Mouse (Mus musculus): Measurements from ENCODE around the gene Umps.

Umps gene

DNA sequence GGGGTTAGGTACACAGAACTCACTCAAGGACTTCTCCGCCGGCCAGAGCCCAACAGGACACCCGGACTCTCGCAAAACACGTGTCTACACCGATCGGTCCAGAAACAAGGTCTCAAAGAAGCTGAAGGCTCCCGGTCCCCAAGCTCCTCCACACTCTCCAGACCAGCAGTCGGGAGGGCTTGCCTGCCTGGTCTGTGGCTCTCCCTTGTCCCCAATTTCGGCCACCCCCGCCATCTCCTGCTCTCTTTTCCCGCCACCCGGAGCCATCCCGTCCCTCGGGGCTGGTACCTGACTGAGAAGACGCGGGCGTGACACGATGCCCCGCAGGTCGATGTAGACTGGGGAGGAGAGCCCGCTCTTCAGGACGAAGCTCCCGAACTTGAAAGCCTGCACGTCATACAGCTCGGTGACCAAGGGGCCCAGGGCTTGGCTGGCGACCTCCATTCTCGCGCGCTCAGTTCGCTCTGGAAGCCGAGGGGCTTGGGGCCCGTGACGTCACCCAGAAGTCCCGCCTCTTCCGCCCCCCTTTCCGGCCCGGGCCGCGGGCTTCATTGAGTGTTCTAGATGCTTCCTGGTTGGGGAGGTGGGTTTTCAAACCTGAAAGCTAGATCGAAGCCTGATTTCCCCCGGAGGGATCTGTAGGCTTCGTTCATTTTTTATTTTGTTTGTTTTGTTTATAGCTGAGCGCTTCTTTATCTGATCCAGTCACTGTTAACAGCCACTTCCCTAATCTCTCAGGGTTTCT is at the start of gene Umps:
Gene Umps, minus strand, starts transcription at position 501 of the 745 bp plus-strand sequence.
- DNase-seq (ENCODE audit: low spot score): peak; percentile 88

DNA sequence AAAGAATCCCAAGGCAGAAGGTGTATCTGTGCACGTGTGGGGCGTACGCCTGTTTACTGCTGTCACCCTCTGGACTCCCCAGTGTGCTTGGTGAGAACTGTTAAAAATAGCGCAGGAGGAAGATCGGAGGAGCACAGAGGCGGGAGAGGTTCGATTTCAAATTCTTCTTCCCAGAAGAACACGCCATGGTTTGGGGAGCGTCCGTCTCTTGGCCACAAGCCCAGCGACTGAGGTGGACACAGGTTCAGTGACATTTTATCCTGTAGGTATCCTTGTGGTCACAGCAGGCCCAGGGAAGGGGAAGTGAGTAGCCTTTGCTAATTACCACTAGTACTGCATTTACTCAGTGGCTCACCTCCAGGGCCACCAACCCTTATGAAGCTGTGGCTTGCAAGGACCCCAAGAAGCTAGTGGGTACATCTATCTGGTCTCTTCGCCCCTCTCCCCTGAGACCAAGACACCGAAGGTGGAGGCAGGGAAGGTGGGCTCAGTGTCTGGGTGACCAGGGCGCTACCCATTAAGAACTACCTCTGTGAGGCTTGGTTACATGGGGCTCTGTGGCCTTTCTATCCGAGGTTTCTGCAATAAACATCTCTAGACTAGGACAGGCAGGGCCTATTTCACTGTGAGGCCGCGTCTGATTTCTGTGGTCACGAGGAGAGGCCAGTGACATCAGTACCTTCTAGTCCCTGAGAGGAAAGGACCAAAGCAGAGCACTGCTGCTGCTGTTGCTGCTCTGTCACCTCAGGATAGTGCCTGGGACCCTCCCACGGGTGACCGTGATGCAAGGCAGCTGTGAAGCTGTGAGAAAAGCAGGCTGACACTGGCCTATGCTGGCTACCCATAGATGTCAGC is 45.4 kb upstream of the Umps start:
- no peak for DNase-seq (ENCODE audit: low spot score)

DNA sequence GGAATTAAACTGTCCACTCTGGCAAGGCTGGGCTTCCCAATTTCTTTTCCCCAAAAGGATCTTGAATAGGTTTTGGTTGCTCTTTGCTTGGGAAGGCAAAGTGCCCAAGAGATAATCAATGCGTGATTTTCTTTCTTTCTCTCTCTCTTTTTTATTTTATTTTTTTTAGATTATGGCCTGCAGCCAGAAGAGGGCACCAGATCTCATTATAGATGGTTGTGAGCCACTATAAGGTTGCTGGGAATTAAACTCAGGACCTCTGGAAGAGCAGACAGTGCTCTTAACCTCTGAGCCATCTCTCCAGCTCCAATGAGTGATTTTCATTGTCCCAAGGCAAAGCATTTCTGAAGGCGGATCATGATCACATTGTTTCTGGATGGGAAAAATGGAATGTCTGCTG is 42.7 kb upstream of the Umps start:
- DNase-seq (ENCODE audit: low spot score): no peak

DNA sequence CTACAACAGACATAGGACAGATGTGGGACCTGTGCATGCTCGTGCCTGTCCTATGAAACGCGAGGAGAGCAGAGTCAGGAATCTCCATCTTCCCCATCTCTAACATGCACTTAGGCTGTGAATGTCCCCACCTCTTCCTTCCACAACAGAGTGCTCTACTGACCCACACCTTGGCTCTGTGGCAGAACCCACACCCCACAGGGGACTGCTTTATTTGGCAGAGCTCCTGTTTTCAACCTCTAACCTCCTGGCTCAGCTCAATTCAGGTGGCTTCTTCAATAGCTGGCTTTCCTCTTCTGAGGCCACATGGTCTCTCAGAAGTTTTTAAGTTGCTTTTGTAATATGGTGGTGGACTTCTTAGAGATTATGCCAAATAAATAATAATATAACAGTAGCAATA is 39.1 kb upstream of the Umps start:
- DNase-seq (ENCODE audit: low spot score): no peak

DNA sequence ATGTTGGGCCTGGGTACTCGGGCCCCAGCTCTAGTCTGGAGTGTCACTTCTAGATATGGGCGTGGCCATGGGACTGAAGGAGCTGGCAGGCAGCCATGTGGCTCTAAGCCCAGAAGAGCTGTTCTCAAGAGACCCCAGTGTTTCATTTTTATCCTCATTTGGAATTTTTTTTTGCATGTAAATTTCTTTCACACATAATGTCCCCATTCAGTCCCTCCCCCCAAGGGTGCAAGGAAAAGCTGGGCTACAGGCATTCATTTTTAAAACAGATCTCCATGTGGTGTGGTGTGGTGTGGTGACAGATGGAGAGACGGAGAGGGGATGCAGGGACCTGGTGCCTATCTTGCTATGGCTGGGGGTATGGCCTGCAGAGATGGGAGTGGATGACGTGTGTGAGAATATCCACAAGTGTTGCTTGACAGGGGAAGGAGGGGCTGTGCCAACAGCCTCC is 37.3 kb upstream of the Umps start:
- no peak for DNase-seq (ENCODE audit: low spot score)

- no peak for DNase-seq (ENCODE audit: low spot score)
Observed at GRCm38 (mm10) chr16:34003566-34004127, 36.8 kb upstream of the Umps start.

- DNase-seq (ENCODE audit: low spot score): no peak
Observed at GRCm38 (mm10) chr16:34000715-34001114, 33.9 kb upstream of the Umps start.

DNA sequence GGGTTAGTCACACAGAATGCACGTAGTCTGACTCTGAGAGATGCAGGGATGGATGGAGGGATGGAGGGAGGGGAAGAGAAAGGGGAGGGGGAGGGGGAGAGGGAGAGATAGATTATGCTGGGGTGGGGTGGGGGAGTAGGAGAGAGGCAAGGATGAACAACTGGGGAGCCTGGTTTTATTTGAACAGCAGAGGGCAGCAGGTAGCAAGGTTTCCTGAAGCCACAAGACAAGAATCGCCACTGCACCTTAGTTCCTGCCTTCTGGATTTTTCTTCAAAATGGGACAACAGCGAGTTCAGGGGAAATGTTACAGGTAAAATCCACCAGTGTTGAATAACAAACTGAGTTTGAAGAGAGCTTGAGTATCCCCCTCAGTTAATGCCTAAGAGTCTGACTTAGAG is 32.5 kb upstream of the Umps start:
- peak; percentile 71 for DNase-seq (ENCODE audit: low spot score)

GRCm38 (mm10) chr16:33998011-33998410 is 31.2 kb upstream of the Umps start:
- DNase-seq (ENCODE audit: low spot score): no peak

GRCm38 (mm10) chr16:33996030-33996429 is 29.2 kb upstream of the Umps start:
- peak; percentile 91 for DNase-seq (ENCODE audit: low spot score)

- DNase-seq (ENCODE audit: low spot score): no peak
Observed at GRCm38 (mm10) chr16:33995496-33995895, 28.7 kb upstream of the Umps start.

DNA sequence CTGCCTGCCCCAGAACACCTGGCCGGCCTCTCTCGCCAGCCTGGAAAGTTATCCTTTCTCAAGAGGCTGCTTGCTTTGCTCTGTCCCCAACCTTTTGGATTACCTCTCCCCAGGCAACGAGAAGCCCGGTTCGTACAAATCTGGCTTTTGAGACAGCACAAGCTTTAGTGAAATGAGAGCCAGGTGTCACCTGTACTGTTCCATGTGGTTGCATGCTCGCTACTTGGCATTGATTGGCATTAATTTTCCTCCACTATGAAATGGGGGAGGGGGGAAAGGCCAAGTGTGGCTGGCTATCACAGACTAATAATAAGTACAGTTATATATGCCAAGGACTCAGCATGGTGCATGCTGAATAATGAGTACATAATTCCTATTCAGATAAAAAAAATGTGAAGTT is 27.5 kb upstream of the Umps start:
- DNase-seq (ENCODE audit: low spot score): no peak

GRCm38 (mm10) chr16:33990712-33991111 is 23.9 kb upstream of the Umps start:
- DNase-seq (ENCODE audit: low spot score): no peak

DNA sequence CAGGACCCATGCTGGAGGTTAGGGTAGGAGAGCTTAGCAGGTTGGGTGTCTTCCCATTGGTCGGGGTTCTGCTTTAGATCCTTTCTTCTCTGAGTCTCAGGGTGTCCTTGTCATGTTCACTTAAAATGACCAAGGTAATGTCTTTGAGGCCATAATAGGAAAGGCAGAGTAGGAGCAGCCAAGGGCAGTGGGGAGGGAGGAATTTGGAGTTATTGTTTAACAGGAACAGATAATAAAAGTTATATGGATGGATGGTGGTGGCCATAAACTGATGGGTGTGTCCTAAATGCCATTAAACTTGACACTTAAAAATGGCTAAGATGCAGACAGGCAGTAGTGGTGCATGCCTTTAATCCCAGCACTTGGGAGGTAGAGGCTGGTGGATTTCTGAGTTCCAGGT is 22.3 kb upstream of the Umps start:
- no peak for DNase-seq (ENCODE audit: low spot score)

DNA sequence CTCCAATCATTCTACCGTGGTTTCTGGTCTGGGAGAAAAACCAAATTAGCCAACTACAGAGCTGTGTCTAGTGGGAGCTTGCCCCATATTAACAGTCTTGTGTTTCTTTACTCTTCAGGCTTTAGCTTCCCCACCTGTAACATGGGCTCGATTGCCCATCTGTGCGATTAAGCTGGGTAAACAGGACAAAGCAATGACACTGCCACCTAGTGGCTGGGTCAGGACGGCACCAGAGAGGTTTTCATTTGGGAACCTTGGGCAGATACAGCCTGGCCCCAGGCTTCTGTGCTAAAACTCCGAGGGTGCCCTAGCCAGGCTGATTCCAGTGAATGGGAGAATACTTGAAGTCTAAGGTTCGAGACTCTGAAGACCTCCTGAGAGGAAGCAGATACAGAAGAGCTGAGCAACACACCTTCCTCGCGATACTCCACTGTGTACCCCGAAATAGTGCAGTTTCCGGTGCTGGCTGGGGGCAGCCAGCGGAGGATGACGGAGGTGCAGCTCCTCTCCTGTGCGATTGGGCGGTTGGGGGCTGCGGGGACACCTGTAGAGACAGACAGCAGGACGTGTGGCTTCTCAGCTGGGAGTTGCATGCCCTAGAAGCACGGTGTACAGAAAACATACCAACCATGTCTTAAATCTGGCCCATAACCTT is 21.6 kb upstream of the Umps start:
- peak; percentile 74 for DNase-seq (ENCODE audit: low spot score)

- DNase-seq (ENCODE audit: low spot score): no peak
Observed at GRCm38 (mm10) chr16:33986993-33987392, 20.2 kb upstream of the Umps start.

GRCm38 (mm10) chr16:33985372-33985771 is 18.5 kb upstream of the Umps start:
- no peak for DNase-seq (ENCODE audit: low spot score)

DNA sequence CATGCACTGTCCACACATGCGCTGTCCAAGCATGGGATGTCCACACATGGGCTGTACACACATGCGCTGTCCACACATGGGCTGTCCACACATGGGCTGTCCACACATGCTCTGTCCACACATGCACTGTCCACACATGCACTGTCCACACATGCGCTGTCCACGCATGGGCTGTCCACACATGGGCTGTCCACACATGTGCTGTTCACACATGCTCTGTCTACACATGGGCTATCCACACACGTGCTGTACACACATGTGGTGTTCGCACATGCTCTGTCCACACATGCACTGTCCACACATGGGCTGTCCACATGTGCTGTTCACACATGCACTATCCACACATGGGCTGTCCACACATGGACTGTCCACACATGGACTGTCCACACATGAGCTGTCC is 16.9 kb upstream of the Umps start:
- no peak for DNase-seq (ENCODE audit: low spot score)

DNA sequence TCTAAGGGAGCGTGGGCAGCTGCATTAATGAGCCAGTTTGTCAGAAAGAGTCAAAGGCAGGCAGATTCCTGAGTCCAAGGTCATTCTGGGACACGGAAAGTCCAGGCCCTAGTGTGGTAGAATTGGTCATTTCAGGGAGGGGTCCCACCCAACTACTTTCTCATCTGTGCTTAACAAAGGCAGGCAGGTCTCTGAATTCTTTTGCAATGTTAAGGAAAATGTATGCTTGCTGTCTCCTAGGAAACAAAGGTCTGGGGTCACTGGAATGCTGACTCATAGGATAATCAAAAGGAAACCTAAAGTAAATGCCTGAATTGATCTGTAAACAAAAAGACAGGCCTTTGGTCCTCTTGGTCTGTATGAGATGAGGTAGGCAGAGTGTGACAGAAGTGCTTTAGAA is 13.0 kb upstream of the Umps start:
- peak; percentile 46 for DNase-seq (ENCODE audit: low spot score)

GRCm38 (mm10) chr16:33967283-33967640 is 424 bp upstream of the Umps start:
- DNase-seq (ENCODE audit: low spot score): no peak

GRCm38 (mm10) chr16:33965878-33966537 is 830 bp downstream of the Umps start:
- DNase-seq (ENCODE audit: low spot score): no peak

DNA sequence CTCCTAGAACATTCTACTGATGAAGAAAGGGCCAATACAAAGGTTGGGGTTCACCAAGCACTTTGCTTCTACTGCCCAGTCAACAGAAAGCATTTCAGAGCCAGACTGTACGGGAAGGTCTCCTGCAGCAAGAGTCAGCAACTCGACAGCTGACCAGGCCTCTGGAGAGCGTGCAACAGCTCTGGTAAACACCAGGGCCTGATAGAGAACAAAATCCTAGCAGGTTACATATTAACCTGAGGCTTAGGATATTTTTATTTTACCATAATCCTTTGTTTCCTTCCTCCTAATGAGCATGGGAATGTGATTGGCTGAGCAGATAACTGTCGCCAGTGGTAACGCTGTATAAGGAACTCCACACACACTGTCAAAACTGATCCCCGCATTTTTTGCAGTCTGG is 3.3 kb downstream of the Umps start:
- no peak for DNase-seq (ENCODE audit: low spot score)

Data from embryo, embryonic 10 days (tissue).